Mouse (Mus musculus) lung, postnatal 4 days (tissue): ENCODE measurements at regions not wholly inside any gene's neighbourhood (a gene's known extent, or its start where the extent isn't known, plus 50 kb on each side); places are given as distances from the start of the nearest gene placed in this dataset.

Source experiments
- DNase-seq, 2 experiments: peaks; one replicate each; pipeline ENCODE4 v3.0.0; 2021

GRCm38 (mm10) chr5:73937799-73938198 is 130.4 kb downstream of the Usp46 start:
- DNase-seq, result peak in 1 of 2 experiments; percentile 51

- DNase-seq, result no peak
Measured at GRCm38 (mm10) chr5:73938450-73938849, 129.8 kb downstream of the Usp46 start.

GRCm38 (mm10) chr5:73942950-73943349 is 125.3 kb downstream of the Usp46 start:
- DNase-seq, result no peak

- no peak for DNase-seq
Measured at GRCm38 (mm10) chr5:73945671-73946070, 122.6 kb downstream of the Usp46 start.

- DNase-seq, result no peak
Measured at GRCm38 (mm10) chr5:73946164-73946563, 122.1 kb downstream of the Usp46 start.

GRCm38 (mm10) chr5:73948031-73948899 is 120.0 kb downstream of the Usp46 start:
- no peak for DNase-seq
